Mouse (Mus musculus) heart, postnatal 36 days (tissue): ENCODE measurements around the gene Synpo2. TPM values are rescaled to one million over a fixed set of nuclear protein-coding genes. Genes with fewer than 3 reads are reported as not detected.

Experiments used
- DNase-seq, 2 experiments: peaks; one replicate each; pipeline ENCODE4 v3.0.0; 2021 to 2022
- intact Hi-C: fragments of 180-260 bp; cut with DNase I; formaldehyde crosslinking; loops from one replicate; pipeline ENCODE4 v1.15.1; 2025
- total RNA-seq, 2 experiments: library from RNA; stranded (reverse); gene quantifications; 2 replicates each; pipeline ENCODE4 v1.2.3; 2021

The Synpo2 gene
- total RNA-seq, 2 experiments from 2014 or later: 78.2 to 80.5 TPM

DNA sequence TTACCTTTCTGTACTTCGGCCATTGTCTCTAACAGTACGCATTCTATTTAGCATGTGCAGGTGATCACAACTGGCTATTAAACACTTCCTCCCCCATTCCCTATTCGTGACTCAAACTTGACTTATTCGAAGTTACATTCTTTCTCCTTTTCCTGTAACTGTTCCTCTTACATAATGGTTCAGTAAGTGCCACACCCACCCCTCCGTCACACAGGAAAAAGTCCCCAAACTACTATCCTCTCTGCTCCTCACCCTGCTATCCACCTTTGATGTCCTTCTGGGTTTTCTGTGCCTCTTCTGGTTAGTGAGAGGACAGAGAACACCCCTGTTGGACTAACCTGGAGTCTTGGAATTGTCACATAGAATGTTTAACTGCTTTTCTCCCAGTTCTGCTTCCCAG, 28.6 kb downstream of the Synpo2 start:
- no peak for DNase-seq
- intact Hi-C loops: no loop called here

DNA sequence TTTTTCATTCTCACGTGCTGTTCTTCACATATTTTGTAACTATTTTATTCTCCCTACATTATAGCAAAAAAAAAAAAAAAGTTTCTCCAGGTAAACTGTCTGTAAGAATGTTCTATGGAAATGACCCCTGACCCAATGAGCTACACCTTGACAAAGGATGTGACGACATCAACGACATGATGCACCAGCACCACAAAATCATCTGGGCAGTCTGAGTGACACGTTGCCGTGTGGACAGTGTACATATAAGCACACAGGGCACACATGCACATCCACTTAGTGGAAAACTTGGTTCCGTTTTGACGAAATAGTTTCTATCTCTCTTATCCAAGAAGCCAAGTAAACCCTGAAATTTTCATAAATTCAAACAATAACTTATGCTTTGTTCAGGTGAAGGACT, 30.5 kb downstream of the Synpo2 start:
- DNase-seq: no peak
- intact Hi-C loops: no loop called here

DNA sequence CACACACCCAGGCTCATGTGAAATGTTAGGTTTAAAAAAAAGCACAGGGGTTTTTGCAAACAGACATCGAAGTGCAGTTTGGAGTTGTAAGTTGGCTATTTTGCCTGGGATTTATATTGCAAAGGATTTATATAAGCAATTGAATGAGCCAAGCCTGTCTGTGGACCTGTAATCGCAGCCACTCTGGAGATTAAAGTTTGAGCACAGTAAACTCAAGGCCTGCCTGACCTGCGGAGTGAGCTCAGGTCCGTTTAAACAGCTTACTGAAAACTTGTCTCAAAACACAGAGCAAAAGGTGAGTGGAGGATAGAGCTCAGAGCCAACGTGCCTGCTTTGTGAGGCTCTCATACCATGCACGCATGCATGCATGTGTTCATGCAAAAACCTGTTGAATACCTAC, 30.9 kb downstream of the Synpo2 start:
- no peak for DNase-seq
- intact Hi-C loops: no loop called here

DNA sequence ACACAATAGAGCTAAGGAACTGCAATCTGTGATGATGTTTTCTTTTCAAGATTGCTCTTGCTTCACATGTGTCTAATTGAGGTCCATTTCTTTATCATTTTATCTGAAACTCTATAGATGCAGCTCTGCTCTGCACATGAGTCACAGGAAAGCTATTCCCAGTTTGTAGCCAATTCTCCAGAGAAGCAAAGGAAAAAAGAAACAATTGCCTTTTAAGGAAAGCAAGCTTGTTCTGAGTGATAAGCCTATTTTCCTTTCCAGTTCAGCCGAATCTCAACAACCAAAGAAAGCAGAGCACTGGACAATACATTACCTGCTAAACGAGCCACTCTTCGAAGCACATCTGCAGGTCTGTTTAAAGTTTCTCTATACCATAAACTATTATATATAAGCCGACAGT, 31.3 kb downstream of the Synpo2 start:
- DNase-seq: no peak
- intact Hi-C loops: no loop called here

DNA sequence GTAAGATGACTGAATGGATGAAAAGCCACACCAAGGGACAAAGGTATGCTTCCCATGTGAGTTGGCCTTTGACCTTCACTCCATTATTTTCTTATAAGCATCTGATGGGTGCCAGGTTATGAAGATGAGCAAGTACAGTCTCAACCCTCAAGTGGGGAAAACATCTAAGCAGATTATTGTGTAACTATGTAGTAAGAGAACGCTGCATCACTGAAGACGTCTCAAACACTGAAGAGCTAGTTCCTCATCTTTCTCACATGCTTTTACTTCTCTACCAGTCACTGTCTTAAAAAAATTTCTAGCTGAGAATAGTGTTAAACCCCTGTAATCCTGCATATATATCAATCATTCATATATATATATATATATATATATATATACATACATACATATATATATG, 34.2 kb downstream of the Synpo2 start:
- intact Hi-C loops: no loop called here
- DNase-seq: no peak

DNA sequence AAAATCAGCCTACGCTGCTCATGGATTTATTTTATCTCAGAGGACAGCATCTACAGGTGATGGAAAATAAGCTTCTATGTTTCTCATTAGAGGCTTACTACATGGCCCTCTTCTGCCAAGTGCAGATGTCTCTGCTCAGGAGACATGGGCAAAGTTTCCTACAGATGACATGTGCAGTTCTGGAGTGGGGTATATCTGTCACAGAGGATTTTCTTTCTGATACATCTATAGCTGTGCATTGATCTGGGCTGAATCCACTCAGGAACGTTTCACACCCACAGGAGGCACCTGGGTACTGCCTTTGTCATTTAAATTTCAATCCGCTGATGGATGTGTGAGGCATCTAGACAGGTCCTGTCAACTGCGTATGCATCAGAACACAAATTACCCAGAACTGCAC, 42.2 kb downstream of the Synpo2 start:
- no peak for DNase-seq
- intact Hi-C loops: no loop called here

DNA sequence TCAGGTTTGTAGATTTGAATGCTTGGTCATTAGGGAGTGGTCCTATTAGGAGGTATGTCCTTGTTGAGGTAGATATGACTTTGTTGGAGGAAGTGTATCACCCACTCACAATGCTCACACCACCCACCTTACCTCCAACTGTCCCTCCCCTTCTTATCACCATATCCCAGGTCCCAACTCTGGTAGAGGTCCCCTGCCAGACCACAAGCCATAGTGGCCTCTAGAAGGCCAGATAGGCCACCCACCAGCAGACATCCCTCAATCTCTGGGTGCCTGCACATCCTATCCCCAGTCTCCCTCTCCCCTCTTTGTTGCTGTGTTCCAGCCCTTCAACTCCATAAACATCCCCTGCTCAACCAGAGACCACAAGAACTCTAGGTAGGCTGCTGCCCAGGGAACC, 44.3 kb downstream of the Synpo2 start:
- intact Hi-C loops: no loop called here

DNA sequence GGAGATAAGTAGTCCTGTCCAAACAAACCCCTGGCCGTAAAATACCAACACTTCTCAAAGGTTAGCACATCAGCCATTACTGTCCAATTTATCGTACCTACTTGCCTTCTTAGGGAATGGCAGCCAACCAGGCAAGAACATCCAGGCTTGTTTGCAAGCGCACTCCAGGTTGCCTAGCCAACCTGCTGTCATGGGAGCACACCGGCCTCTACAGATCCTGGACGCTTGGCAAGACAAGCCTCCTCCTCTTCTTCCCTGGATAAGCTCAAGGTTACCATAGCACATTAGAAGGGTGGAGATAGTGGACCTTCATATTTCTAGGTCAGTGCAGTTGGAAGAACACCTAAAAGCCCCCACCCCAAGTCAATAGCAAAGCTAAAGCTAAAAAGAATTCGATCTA, 45.6 kb downstream of the Synpo2 start:
- intact Hi-C loops: no loop called here
- peak; percentile 38 to 40 for DNase-seq

More for the DNA sequence above, 44.3 kb downstream of the Synpo2 start:
- DNase-seq: no peak

DNA sequence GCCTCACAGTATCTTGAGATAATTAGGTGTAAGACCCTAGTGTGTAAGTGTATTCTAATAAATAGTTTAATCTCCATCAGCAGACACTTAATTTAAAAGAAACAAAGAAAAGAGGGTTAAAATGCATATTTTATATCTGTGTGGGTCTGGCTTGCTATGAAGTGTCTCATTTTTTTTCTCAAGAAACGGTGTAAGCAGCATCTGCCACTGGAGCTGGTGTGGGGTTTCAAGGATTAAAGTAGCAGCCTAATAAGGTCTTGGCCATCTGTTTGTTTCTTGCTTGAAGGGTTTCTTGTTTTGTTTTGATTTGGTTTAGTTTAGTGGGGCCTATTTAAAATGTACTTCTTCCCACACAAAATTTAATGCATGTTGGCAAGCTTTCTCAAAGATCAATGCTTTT, 46.1 kb downstream of the Synpo2 start:
- intact Hi-C loops: no loop called here
- no peak for DNase-seq

DNA sequence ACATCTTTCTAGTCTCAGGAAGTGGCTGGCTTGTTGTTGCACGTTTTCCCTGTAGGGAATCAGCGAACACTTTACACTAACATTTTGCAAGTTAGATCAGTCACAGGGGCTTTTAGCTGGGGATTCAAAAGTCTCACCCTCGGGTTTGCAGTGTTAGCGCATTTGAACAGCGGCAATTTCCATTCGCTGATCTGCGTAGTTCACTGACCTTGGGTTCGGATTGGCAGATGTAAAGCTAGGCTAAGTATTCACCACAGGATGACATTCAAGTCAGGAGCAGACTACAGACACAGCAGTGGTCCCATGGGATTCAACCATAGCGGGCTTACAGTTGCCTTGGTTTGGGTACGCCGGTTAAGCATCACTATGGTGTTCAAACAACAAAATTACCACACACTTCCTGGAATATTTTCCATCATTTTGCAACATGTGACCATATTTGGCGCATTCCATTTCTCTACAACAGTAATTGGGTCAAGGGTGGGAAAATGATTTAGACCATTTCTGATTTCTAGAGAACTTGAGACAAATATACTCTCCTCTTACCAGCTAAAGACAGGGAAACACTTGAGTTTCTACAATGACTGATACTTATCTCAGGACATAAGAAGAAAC, 47.2 kb downstream of the Synpo2 start:
- intact Hi-C loops: no loop called here
- DNase-seq: no peak

DNA sequence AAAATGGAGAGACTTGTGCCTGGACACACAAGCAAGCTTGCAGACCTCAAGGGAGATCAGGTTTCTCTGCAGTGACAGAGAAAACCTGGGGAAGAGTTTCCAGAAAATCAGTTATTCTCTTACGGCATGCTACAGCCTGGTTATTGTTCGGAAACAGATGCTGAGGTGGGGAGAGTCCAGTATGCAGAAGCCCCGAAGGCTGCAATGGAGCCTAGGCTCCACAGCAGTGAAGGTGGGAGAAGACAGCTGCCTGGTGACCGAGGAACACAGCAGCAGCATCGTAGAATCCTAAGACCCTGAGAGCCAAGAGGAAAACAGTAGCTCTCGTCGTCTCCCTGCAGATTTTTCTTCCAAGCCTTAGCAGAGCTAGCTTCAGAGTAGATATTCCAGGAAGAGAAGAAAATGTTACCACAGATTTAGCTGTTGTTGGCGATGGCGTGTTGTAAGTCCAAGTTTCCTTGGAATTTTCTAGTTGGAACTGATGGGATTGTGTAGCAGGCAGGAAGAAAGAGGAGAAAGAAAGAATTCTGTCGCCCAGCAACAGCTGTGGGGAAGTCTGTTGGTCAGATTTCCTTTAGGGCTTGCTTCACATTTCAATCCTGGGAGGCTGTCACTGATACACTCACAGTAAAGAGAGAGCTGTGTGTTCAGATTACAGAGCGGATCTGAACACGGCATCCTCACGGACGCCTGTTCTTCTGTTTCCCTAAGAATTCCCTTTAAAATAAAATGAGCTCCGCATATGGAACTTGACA, 48.4 kb downstream of the Synpo2 start:
- DNase-seq: no peak
- intact Hi-C loops: no loop called here

DNA sequence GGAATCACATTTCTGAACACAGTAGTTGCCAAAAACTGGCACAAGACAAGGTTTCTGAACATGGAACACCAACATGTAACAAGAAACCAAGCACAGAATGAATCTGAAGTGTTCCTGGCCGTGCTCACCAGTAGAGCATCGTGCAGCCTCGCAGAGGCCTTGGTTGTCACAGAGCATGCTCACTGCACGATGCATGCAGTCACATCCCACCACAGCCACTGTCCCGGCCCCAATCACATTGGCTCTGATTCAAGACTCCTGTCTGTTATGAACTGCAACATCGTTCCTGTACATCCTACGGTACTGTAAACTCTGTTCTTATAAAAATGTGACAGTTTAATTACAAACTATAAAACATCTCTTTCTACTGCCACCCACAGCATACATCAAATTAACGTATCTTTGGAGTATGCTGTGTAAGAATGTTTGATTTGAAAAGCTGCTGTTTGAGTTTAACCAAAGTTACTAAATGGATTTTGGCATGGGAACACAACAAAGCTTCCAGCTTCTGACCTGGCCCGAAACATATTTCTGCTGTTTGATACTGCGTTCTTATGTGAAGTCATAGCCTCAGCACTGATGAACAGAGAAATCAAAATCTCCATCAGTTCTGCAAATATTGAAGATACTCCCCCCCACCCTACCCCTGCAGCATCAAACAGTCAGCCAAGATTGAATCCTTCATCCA, 50.6 kb downstream of the Synpo2 start:
- DNase-seq: no peak
- intact Hi-C loops: no loop called here

DNA sequence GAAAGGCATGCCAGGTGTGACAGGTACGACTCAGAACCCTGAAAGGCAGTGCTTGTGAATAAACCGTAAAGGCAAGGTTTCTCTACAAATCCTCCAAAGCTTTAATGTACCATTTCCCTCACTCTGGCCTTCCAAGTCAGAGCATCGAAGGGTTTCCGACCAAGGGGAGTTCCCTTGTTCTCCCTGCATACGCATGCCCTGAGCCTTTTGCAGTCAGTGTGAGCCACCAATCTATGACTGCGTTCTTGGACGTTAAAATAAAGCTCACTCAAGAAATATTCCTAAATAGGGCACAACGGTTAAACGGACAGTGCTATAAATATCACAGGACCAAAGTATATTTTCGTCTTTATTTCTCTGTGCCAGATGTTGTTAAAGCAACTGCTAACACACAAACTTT, 51.7 kb downstream of the Synpo2 start:
- intact Hi-C loops: no loop called here
- DNase-seq: no peak

DNA sequence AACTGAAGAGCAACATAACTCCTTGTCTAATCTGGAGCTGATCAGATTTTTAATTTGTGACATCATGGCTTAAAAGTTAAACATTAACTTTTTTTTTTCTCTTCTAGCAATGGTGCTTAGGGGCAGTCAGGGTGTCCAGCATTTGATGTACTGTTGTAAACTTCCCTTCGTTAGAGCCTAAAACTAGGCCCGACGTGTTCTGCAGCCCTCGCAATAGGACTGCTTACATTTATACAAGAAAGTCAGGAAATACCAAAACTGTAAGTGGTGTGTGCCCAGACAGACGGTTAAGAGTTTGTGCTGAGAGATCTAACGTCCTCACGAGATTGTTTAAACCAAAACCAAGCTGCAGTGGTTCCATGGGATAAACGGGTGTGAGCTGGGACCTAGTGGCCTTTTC, 56.4 kb downstream of the Synpo2 start:
- intact Hi-C loops: no loop called here
- DNase-seq: no peak

DNA sequence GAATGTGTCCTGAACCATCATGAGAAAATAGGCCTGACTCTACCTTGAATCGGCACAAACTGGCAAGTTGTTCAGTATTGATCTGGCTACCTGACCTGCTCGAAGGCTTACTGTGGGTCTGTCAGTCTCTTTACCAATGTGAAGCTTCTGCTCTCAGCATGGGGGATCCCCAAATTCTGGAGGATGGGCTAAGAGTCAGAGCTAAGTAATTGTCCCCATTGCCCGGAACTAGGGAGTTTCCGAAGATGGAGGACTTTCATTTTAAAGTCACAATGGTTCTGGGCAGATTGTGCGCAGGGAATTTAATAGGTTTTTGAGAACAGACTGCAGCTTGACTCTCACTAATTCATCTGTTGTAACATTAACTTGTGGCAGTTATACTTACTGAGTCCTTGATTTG, 56.9 kb downstream of the Synpo2 start:
- DNase-seq: no peak
- intact Hi-C loops: no loop called here

DNA sequence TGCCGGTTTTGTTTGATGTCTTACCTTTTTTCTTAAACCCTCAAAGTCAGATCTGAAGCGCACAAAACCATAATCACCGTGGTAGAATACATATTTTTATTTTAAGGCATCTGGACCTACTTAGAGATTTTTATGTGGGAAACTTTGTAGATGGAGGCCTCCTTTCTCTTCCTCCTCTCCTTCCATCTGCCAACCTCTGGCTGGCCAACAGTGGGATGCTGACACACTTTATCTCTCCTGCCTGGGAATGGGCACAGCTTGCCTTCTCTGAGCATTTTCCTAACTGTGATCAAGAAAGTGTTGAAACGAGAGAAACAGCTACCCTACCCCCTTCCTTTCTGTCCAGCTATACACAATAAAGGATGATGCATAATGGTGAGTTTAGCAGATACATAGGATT, 57.5 kb downstream of the Synpo2 start:
- intact Hi-C loops: no loop called here
- DNase-seq: no peak

DNA sequence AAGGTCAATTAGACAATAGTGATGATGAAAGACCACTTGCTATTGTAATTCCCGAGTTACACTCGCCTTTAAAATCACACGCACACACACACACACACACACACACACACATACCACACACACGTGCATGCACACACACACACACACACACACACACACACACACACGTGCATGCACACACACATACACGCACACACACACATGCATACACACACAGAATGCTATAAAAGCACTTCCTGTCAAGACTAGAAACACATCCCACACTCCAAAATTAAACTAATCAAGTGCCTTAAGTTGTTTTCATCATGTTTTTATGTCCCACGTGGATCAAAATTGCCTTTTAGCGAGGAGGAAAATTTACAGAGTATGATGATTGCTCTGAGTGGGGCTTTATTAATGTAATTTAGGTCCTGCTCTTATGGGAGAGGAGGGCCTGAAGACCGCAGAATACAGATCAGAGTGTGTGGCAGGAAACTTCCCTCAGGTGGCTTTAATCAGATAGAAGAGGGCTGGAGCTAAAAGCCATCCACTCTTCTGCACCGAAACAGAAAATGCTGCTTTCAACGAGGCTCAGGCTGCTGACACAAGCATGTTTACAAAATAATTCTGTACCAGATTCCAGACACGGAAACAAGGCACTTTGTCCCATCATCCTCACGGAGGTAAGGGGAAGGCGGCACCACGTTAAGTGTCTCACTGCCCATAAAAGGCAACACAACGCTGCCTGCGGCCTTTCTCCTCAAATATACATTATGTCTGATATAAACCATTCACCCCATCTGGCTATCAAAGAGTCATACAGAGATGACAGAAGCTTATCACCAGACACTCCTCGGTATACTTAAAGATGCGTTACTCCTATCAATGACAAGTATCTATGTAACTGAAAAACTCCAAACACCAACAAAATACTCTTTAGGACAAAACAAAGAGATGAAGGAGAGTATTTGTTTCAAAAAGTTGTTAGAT, 59.3 kb downstream of the Synpo2 start:
- DNase-seq: no peak
- intact Hi-C loops: no loop called here

DNA sequence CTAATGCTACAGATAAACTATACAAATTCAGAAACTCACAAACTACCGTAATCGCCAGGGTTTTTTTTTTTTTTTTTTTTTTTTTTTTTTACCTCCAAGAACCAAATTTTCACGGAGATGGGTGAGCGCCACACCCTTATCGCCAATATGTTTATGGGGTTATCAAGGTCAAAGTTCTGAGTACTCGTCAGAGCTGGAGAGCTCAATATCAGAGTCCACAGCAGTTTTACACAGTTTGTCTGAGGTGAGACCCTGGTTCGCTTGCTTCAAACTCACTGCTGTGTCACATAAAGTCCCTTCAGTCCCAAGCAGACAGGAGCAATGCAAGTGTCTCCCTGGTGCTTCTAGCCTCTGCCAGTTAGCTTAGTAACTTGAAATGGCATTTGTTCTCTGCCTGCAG, 60.8 kb downstream of the Synpo2 start:
- intact Hi-C loops: no loop called here
- no peak for DNase-seq

DNA sequence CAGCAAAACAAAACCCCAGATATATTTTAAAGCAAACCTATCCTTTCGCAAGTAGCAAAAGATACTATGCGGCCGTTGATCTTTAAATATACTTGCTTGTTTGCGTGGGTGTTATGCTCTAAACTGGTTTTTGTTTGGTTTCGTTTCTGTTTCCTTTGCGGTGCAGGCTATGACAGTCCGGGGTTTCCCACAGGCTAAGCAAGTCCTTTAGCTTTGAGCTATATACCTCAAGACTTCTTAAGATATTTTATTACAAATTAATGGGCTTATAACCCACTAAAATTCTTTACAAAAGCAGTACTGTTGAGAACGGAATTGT, 61.6 kb downstream of the Synpo2 start:
- no peak for DNase-seq
- intact Hi-C loops: no loop called here

DNA sequence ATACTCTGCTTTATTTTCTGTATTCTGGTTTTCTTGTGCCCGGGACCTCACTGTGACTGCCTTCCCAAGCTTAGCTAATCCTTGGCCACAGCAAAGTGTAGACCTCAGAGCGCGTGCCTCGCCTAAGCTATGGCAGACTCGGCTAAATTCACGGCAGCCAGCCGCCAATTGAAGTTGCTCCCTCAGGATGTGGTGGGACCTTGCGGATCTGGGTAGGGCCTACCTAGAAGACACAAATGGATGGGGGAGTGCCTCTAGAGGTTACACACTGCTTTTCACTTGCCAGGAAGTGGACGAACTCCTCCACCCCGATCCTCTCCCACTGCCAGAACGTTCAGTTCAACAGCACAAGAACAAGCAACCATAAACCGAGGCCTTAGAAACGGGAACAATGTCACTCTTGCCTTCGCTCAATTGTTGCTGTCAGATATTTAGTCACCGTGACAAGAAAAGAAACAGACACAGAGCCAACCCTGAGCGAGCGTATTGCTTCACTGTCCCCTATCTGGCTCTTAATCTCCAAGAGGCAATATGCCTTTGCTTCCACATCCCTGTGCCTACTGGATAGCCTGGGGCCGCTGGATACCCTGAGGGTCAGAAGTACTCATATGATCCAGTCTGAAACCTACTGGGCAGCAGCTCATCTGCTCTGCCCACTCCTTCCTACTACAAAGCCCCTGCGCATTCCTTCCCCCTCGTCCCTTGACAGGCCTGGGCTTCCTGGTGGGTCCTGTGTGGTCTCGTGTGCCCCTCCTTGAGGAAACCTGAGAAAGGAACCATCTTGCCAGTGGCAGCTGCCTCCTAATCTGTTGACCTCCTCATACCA, 62.2 kb downstream of the Synpo2 start:
- intact Hi-C loops: no loop called here
- DNase-seq: no peak
